Mouse (Mus musculus): ENCODE measurements around the gene Kng2. TPM values are rescaled to one million over a fixed set of nuclear protein-coding genes. Genes with fewer than 3 reads are reported as not detected.
A peak's percentile ranks its signal among the peaks of the same experiment; 100 is the strongest.
"Not testable (repeated sequence)": the region's sequence is repeated elsewhere in the genome, so short reads cannot be mapped to it uniquely, and the experiment has no call there.

Gene Kng2
- polyA plus RNA-seq, 1 experiment: 2.9 TPM

DNA sequence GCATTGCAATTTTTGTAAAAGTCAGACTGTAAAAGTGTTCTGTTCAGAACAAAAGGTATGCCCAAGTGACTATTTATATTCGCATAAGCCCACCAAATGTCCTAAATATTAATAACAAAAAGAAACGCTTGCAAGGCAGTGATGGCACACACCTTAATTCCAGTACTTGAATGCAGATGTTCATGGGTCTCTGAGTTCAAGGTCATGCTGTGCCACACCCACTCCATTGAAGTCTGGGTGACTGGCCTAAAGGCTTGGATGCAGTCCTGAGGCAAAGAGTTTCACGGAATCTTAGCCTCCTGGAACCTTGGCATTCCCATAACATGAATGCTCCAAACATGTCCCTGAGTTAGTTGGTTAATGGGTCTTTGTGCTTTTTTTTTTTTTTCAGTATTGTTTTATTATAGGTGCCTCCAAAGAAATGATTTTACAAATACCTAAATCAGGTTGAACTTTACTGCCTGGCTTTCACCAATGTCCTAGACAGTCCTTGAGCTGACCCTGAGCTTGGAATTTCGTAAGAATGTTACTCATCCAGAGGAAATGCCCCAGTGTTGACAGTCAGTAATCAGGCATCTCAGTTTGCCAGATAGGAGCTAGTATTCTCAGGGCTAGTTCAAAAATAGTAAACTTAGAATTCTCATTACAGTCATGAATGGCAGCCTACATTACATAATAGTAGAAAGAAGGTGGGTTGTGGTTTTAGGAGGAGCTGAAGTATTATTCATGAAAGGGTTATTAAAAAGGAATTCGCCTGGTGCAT lies 1.6 kb upstream of the Kng2 start:
- TF ChIP-seq CTCF (IDR thresholded peaks at IDR 0.05; ENCODE audit: borderline replicate concordance, insufficient read depth, low read length) (no peak), POLR2A (IDR thresholded peaks at IDR 0.05; ENCODE audit: low read depth, low read length) (no peak)
- Histone ChIP-seq H3K4me1 (ENCODE audit: control insufficient read depth, insufficient read depth, low read length) (0 out of 2 replicates have a peak, but pooled peaks cover 2% of the 10 kb centered on the region), H3K27ac (ENCODE audit: insufficient read depth, low read length) (peak overlapping the region; percentile 26; the same call in 1 of the 2 replicates), H3K4me3 (ENCODE audit: insufficient read depth, low read length) (no peak overlapping the region)

DNA sequence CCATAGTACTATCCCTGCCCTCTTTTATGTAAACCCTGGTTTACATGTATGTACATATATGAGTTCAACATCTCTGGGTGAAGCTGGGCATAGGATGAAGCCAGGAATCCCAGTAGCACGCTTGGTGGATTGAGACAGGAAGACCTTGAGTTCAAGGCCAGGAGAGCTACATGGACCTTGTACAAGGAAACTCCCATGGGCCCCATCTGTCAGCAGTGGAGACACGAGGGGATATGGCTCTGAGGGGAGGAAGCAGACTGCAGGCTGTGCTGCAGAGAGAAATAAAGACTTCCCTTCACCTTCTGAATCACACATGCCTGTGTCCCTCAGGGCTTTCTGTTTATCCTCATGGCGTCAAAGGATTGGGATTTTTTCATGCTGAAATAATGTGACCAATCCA lies 1.9 kb downstream of the Kng2 start:
- H3K4me3 ChIP-seq (ENCODE audit: insufficient read depth, low read length); H3K4me1 ChIP-seq (ENCODE audit: control insufficient read depth, insufficient read depth, low read length); H3K27ac ChIP-seq (ENCODE audit: insufficient read depth, low read length): not testable (repeated sequence)

DNA sequence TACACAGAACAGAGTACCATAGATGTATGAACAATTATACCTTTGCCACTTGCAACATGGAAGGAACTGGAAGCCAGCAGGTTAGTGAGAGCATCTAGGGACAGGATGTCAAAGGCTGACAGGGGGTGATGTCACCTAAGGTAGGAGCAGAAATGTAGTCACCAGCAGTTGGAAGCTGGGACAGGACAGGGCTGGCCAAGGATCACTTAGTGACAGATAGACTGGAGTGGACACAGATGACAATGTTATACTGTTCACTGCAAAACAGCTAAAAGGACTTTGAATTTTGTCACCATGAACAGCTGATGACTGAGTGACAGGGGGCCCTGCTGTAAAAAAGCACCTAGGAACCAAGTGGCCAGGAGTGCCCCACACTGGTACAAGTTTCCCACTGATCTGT lies 2.7 kb downstream of the Kng2 start:
- Histone ChIP-seq H3K27ac (ENCODE audit: insufficient read depth, low read length) (no peak overlapping the region), H3K4me1 (ENCODE audit: control insufficient read depth, insufficient read depth, low read length) (0 out of 2 replicates have a peak, but pooled peaks cover 2% of the 10 kb centered on the region), H3K4me3 (ENCODE audit: insufficient read depth, low read length) (no peak overlapping the region)
- no peak for TF ChIP-seq CTCF (IDR thresholded peaks at IDR 0.05; ENCODE audit: borderline replicate concordance, insufficient read depth, low read length)
- no peak for TF ChIP-seq POLR2A (IDR thresholded peaks at IDR 0.05; ENCODE audit: low read depth, low read length)

DNA sequence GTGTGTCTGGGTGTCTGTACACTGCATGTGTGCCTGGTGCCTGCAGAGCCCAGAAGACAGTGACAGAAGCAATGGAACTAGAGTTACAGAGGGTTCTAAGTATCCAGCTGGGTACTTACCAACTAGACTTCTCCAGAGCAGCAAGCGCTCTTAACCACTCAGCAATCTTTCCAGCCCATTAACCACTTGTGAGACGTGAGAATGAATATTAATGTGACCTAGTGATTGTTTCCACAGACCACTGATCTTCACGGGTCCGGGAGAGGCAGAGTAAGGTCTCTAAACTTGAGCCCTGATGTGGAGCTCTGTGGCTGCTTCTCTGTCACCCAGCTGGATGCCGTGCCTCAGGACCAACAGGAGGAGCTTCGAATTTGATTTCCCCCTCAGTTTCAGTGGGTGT lies 4.2 kb downstream of the Kng2 start:
- no peak overlapping the region for H3K4me3 ChIP-seq (ENCODE audit: insufficient read depth, low read length)
- no peak for TF ChIP-seq POLR2A (IDR thresholded peaks at IDR 0.05; ENCODE audit: low read depth, low read length)
- TF ChIP-seq CTCF (IDR thresholded peaks at IDR 0.05; ENCODE audit: borderline replicate concordance, insufficient read depth, low read length): no peak

GRCm38 (mm10) chr16:23020571-23020970 lies 8.7 kb downstream of the Kng2 start:
- not testable (repeated sequence) for H3K4me1 ChIP-seq (ENCODE audit: control insufficient read depth, insufficient read depth, low read length); H3K27ac ChIP-seq (ENCODE audit: insufficient read depth, low read length); H3K4me3 ChIP-seq (ENCODE audit: insufficient read depth, low read length)

More for the DNA sequence above, 4.2 kb downstream of the Kng2 start:
- Histone ChIP-seq H3K4me1 (ENCODE audit: control insufficient read depth, insufficient read depth, low read length) (no peaks in the 10 kb centered on the region), H3K27ac (ENCODE audit: insufficient read depth, low read length) (no peak overlapping the region)

- not testable (repeated sequence) for H3K4me3 ChIP-seq (ENCODE audit: insufficient read depth, low read length); H3K4me1 ChIP-seq (ENCODE audit: control insufficient read depth, insufficient read depth, low read length); H3K27ac ChIP-seq (ENCODE audit: insufficient read depth, low read length)
Observed at GRCm38 (mm10) chr16:23014645-23015044, 14.6 kb downstream of the Kng2 start.

- H3K4me1 ChIP-seq (ENCODE audit: control insufficient read depth, insufficient read depth, low read length); H3K4me3 ChIP-seq (ENCODE audit: insufficient read depth, low read length); H3K27ac ChIP-seq (ENCODE audit: insufficient read depth, low read length): not testable (repeated sequence)
Observed at GRCm38 (mm10) chr16:23013786-23014185, 15.5 kb downstream of the Kng2 start.

- H3K4me1 ChIP-seq (ENCODE audit: control insufficient read depth, insufficient read depth, low read length); H3K4me3 ChIP-seq (ENCODE audit: insufficient read depth, low read length); H3K27ac ChIP-seq (ENCODE audit: insufficient read depth, low read length): not testable (repeated sequence)
Observed at GRCm38 (mm10) chr16:22996951-22997350, 32.3 kb downstream of the Kng2 start.

GRCm38 (mm10) chr16:22967383-22968030 lies 61.8 kb downstream of the Kng2 start:
- Histone ChIP-seq H3K4me1 (ENCODE audit: control insufficient read depth, insufficient read depth, low read length) (no peaks in the 10 kb centered on the region; the same call in 1 of the 2 replicates), H3K27ac (ENCODE audit: insufficient read depth, low read length) (peak overlapping the region; percentile 34), H3K4me3 (ENCODE audit: insufficient read depth, low read length) (no peak overlapping the region)
- TF ChIP-seq CTCF (IDR thresholded peaks at IDR 0.05; ENCODE audit: borderline replicate concordance, insufficient read depth, low read length): no peak
- TF ChIP-seq POLR2A (IDR thresholded peaks at IDR 0.05; ENCODE audit: low read depth, low read length): no peak

DNA sequence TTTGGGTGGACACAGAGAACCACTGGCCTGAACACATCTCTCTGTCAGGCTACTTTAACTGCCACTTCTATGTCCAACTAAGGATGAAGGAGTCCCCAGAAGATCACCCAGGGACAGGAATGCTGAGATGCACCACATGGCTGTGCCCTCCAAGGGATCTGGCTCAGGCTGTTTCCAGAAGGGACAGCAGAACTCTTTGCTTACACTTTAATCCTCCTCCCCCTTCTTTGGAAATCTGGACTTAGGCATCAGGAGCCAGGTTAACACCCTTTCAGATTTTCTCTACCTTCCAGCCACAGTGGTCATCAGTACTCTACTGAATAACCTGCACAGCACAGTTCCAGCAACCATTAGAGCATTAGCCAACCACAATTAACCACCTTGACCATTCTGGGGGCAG lies 66.0 kb downstream of the Kng2 start:
- H3K27ac ChIP-seq (ENCODE audit: insufficient read depth, low read length): no peak overlapping the region
- H3K4me1 ChIP-seq (ENCODE audit: control insufficient read depth, insufficient read depth, low read length): no peaks in the 10 kb centered on the region; the same call in 1 of the 2 replicates
- no peak overlapping the region for H3K4me3 ChIP-seq (ENCODE audit: insufficient read depth, low read length)
- TF ChIP-seq POLR2A (IDR thresholded peaks at IDR 0.05; ENCODE audit: low read depth, low read length) (no peak), CTCF (IDR thresholded peaks at IDR 0.05; ENCODE audit: borderline replicate concordance, insufficient read depth, low read length) (no peak)

GRCm38 (mm10) chr16:22962256-22962655 lies 67.0 kb downstream of the Kng2 start:
- H3K4me1 ChIP-seq (ENCODE audit: control insufficient read depth, insufficient read depth, low read length): no peaks in the 10 kb centered on the region
- H3K4me3 ChIP-seq (ENCODE audit: insufficient read depth, low read length): no peak overlapping the region
- H3K27ac ChIP-seq (ENCODE audit: insufficient read depth, low read length): no peak overlapping the region
- TF ChIP-seq CTCF (IDR thresholded peaks at IDR 0.05; ENCODE audit: borderline replicate concordance, insufficient read depth, low read length): no peak
- TF ChIP-seq POLR2A (IDR thresholded peaks at IDR 0.05; ENCODE audit: low read depth, low read length): no peak
